In the genomic region with DNA sequence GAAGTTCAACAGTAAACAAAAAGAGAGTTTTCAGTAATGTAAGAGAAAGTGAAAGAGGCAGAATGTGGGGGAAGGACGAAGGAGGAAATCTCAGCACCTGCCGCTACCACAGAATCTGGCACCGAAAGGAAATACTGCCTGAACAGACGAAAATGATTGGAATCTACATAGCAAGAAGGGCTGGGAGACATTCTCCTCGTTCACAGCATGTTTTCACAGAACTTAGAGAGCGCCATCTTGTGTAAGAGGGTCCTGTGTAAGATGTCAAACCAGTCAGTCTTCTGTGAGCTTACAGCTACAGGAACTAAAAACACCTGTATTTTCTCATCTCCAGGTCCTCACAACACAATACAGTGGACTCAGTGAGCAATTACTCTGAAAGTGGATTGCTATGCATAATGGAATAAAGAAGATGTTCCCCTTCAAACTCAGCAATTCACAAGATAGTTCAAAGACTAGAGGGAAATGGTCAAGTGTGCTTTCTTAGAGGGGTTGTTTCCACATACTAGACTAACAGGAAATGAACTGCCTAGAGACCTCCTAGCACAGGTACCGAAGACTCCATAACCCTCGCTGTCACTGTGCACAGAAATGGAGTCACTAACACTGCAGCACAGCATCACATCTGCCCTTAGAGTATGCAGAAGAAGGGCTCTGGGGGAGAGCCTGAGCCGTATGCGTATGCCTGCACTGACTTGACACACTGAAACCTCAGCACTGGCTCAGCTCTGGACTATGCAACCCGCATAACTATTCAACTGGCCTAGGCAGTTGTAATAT, we compare ENCODE assay signal across 11 mouse cellular contexts. TPM values are rescaled to one million over a fixed set of nuclear protein-coding genes. Genes with fewer than 3 reads are reported as not detected.
DNase-seq lines count a peak whose midpoint lies in the region; ATAC-seq and TF ChIP-seq lines count a peak whose summit lies in the region.
"Had no signal": no experiment of that assay in that cellular context is flagged by ENCODE, and none has a peak within 500 bp of the region (broad histone marks: within the 10 kb centered on the region; RNA-seq: fewer than 3 reads in every experiment).

No protein-coding gene starts in this region.

- H3K4me3 ChIP-seq in forebrain, postnatal 0 days (ENCODE audit: low read depth, low read length), result no peak overlapping the region
- no peak overlapping the region for H3K4me3 ChIP-seq in forebrain, embryonic 12.5 days (replicated peaks)
- no peak overlapping the region for H3K4me3 ChIP-seq in lung, embryonic 14.5 days (ENCODE audit: low read depth, low read length)
- H3K4me3 ChIP-seq in embryonic facial prominence, embryonic 15.5 days (replicated peaks), result 0 out of 2 replicates have a peak overlapping the region, but pooled peaks have one; percentile 7
- no peak overlapping the region for H3K4me3 ChIP-seq in hindbrain, embryonic 16.5 days (ENCODE audit: low read length)
- H3K4me3 ChIP-seq: myocyte had no signal

- TF ChIP-seq CTCF in forebrain, postnatal 0 days (IDR thresholded peaks at IDR 0.05; ENCODE audit: low read depth), result peak; percentile 47
- no peak for TF ChIP-seq CTCF in lung, embryonic 14.5 days (IDR thresholded peaks at IDR 0.05; ENCODE audit: low read depth)

- H3K36me3 ChIP-seq in forebrain, postnatal 0 days (ENCODE audit: insufficient read depth), result no peaks in the 10 kb centered on the region
- H3K36me3 ChIP-seq in forebrain, embryonic 12.5 days (replicated peaks), result no peaks in the 10 kb centered on the region
- no peaks in the 10 kb centered on the region for H3K36me3 ChIP-seq in lung, embryonic 14.5 days (ENCODE audit: insufficient read depth)
- no peaks in the 10 kb centered on the region for H3K36me3 ChIP-seq in embryonic facial prominence, embryonic 15.5 days
- no peaks in the 10 kb centered on the region for H3K36me3 ChIP-seq in splenic B cell, adult 2 months (ENCODE audit: control insufficient read depth, insufficient read depth, low read length, poor library complexity, severe bottlenecking)
- no peaks in the 10 kb centered on the region for H3K36me3 ChIP-seq in hindbrain, embryonic 16.5 days (ENCODE audit: control insufficient read depth, insufficient read depth, low read length)

- H3K27ac ChIP-seq in forebrain, postnatal 0 days (ENCODE audit: low read depth, low read length), result no peak overlapping the region
- no peak overlapping the region for H3K27ac ChIP-seq in forebrain, embryonic 12.5 days
- H3K27ac ChIP-seq in lung, embryonic 14.5 days (ENCODE audit: low read depth), result no peak overlapping the region
- no peak overlapping the region for H3K27ac ChIP-seq in embryonic facial prominence, embryonic 15.5 days (replicated peaks)
- no peak overlapping the region for H3K27ac ChIP-seq in hindbrain, embryonic 16.5 days (ENCODE audit: low read depth, low read length)

- no peaks in the 10 kb centered on the region for H3K4me1 ChIP-seq in forebrain, postnatal 0 days (ENCODE audit: insufficient read depth)
- no peaks in the 10 kb centered on the region for H3K4me1 ChIP-seq in forebrain, embryonic 12.5 days
- no peaks in the 10 kb centered on the region; the same call in 1 of the 2 replicates for H3K4me1 ChIP-seq in lung, embryonic 14.5 days (ENCODE audit: insufficient read depth)
- no peaks in the 10 kb centered on the region for H3K4me1 ChIP-seq in embryonic facial prominence, embryonic 15.5 days
- no peaks in the 10 kb centered on the region for H3K4me1 ChIP-seq in hindbrain, embryonic 16.5 days (ENCODE audit: control insufficient read depth, insufficient read depth, low read depth, low read length)

- H3K9me3 ChIP-seq in forebrain, postnatal 0 days (ENCODE audit: low read length), result no peaks in the 10 kb centered on the region
- no peaks in the 10 kb centered on the region for H3K9me3 ChIP-seq in forebrain, embryonic 12.5 days
- H3K9me3 ChIP-seq in lung, embryonic 14.5 days (ENCODE audit: low read depth, low read length), result no peaks in the 10 kb centered on the region
- no peaks in the 10 kb centered on the region for H3K9me3 ChIP-seq in embryonic facial prominence, embryonic 15.5 days (replicated peaks)
- H3K9me3 ChIP-seq in hindbrain, embryonic 16.5 days (ENCODE audit: control insufficient read depth, low read length), result no peaks in the 10 kb centered on the region

- H3K27me3 ChIP-seq in forebrain, postnatal 0 days (ENCODE audit: insufficient read depth, low read length), result no peaks in the 10 kb centered on the region
- no peaks in the 10 kb centered on the region for H3K27me3 ChIP-seq in forebrain, embryonic 12.5 days
- no peaks in the 10 kb centered on the region for H3K27me3 ChIP-seq in lung, embryonic 14.5 days (ENCODE audit: insufficient read depth, low read length)
- H3K27me3 ChIP-seq in embryonic facial prominence, embryonic 15.5 days, result no peaks in the 10 kb centered on the region
- no peaks in the 10 kb centered on the region for H3K27me3 ChIP-seq in splenic B cell, adult 2 months (ENCODE audit: control insufficient read depth, insufficient read depth, low read length, poor library complexity, severe bottlenecking)
- H3K27me3 ChIP-seq in hindbrain, embryonic 16.5 days (replicated peaks; ENCODE audit: control insufficient read depth, insufficient read depth, low read length), result no peaks in the 10 kb centered on the region; the same call in 1 of the 2 replicates

- peak; percentile 36 for DNase-seq in forebrain, postnatal 0 days
- peak; percentile 44 for DNase-seq in lung, embryonic 14.5 days
- DNase-seq in lung, postnatal 4 days, result no peak
- peak; percentile 48 for DNase-seq in splenic B cell, adult 2 months (ENCODE audit: low read depth, low spot score)
- DNase-seq in layer of hippocampus, postnatal 25 days (ENCODE audit: extremely low spot score in 1 of 2, low spot score in 1 of 2), result no peak
- DNase-seq: cerebellum, adult 11 months; gastrocnemius, postnatal 36 days had no signal

- ATAC-seq in forebrain, postnatal 0 days, result peak; percentile 27; the same call in 1 of the 2 replicates
- ATAC-seq in forebrain, embryonic 12.5 days (ENCODE audit: low FRiP score), result no peak
- ATAC-seq in lung, embryonic 14.5 days (ENCODE audit: insufficient read depth), result no peak
- ATAC-seq in embryonic facial prominence, embryonic 15.5 days (ENCODE audit: insufficient number of reproducible peaks, low FRiP score, low TSS enrichment, low read depth), result no peak; the same call in 1 of the 2 replicates
- no peak for ATAC-seq in hindbrain, embryonic 16.5 days

- H3K4me2 ChIP-seq in forebrain, postnatal 0 days (ENCODE audit: low read depth), result no peak overlapping the region
- H3K4me2 ChIP-seq in forebrain, embryonic 12.5 days, result no peak overlapping the region
- peak overlapping the region; percentile 35 for H3K4me2 ChIP-seq in lung, embryonic 14.5 days
- 0 out of 2 replicates have a peak overlapping the region, but pooled peaks have one; percentile 17 for H3K4me2 ChIP-seq in embryonic facial prominence, embryonic 15.5 days (replicated peaks)
- no peak overlapping the region for H3K4me2 ChIP-seq in hindbrain, embryonic 16.5 days (ENCODE audit: low read length)

- no peak overlapping the region for H3K9ac ChIP-seq in forebrain, postnatal 0 days
- H3K9ac ChIP-seq in forebrain, embryonic 12.5 days, result no peak overlapping the region
- no peak overlapping the region for H3K9ac ChIP-seq in lung, embryonic 14.5 days
- H3K9ac ChIP-seq in embryonic facial prominence, embryonic 15.5 days, result no peak overlapping the region
- H3K9ac ChIP-seq in hindbrain, embryonic 16.5 days (ENCODE audit: low read depth, low read length), result no peak overlapping the region; the same call in 1 of the 2 replicates

- WGBS in forebrain, postnatal 0 days, result 61% methylated on average over 11 of the region's 11 CpGs
- 74% methylated on average over 11 of the region's 11 CpGs for WGBS in forebrain, embryonic 12.5 days
- 54% methylated on average over 11 of the region's 11 CpGs for WGBS in lung, embryonic 14.5 days
- 52% methylated on average over 11 of the region's 11 CpGs for WGBS in embryonic facial prominence, embryonic 15.5 days
- 70% methylated on average over 11 of the region's 11 CpGs for WGBS in hindbrain, embryonic 16.5 days

RNA-seq across cellular contexts. Expression of a gene that starts 7.3 kb away (rescaled TPM):
- total RNA-seq in forebrain, postnatal 0 days (2014; rRNA removed), result 19.2 and 23.5 TPM in 2 replicates
- polyA plus RNA-seq in forebrain, postnatal 0 days (2015; fragmentation: Nextera tagmentation; extraction: Ambion mirVana), result 3.2 and 5.4 TPM in 2 replicates
- 11.7 and 11.8 TPM in 2 replicates for polyA plus RNA-seq in forebrain, embryonic 12.5 days (2016; fragmentation: Nextera tagmentation; extraction: Ambion mirVana)
- 12.0 and 12.2 TPM in 2 replicates for polyA plus RNA-seq in lung, embryonic 14.5 days (2014; fragmentation: Nextera tagmentation; extraction: Ambion mirVana)
- 8.9 and 9.1 TPM in 2 replicates for polyA plus RNA-seq in embryonic facial prominence, embryonic 15.5 days (2015; fragmentation: Nextera tagmentation; extraction: Ambion mirVana)
- total RNA-seq in layer of hippocampus, postnatal 25 days (2021), result 10 to 100 TPM; 57.2 to 72.9 TPM
- 8.4 and 9.5 TPM in 2 replicates for polyA plus RNA-seq in hindbrain, embryonic 16.5 days (2015; fragmentation: Nextera tagmentation; extraction: Ambion mirVana)

Comparison
In these comparisons a context has a peak if more than half of its experiments do, and no peak if none do; other contexts are left out.
1. DNase-seq: peak in forebrain, postnatal 0 days (single experiment), lung, embryonic 14.5 days (single experiment) and splenic B cell, adult 2 months (single experiment); none in lung, postnatal 4 days (0 of 2) and layer of hippocampus, postnatal 25 days (0 of 2).
2. H3K4me2 ChIP-seq: peak in lung, embryonic 14.5 days (single experiment) and embryonic facial prominence, embryonic 15.5 days (single experiment); none in forebrain, postnatal 0 days (single experiment), forebrain, embryonic 12.5 days (single experiment) and hindbrain, embryonic 16.5 days (single experiment).